Mouse (Mus musculus) limb, embryonic 12.5 days (tissue): Measurements from ENCODE around the gene Pds5a. TPM values are rescaled to one million over a fixed set of nuclear protein-coding genes. Genes with fewer than 3 reads are reported as not detected.

Source experiments
- ATAC-seq: fragments of 200-750 bp; cut with Nextera tagmentation; 2 replicates; pipeline ENCODE4 v1.8.0; 2017; ENCODE audit warnings: low read depth, moderate TSS enrichment; ENCODE audit not compliant: insufficient number of reproducible peaks, insufficient read depth, low FRiP score, low TSS enrichment
- H3K27ac ChIP-seq: fragments of 300-500 bp; sonication (generic); 2 replicates; pipeline ENCODE4 v1.5.1; 2016; ENCODE audit warnings: mild to moderate bottlenecking, moderate library complexity
- H3K27me3 ChIP-seq: fragments of 300-500 bp; sonication (generic); 2 replicates; pipeline ENCODE4 v1.6.1; 2016; ENCODE audit warnings: mild to moderate bottlenecking, moderate library complexity
- H3K36me3 ChIP-seq: fragments of 300-500 bp; sonication (generic); 2 replicates; pipeline ENCODE4 v1.6.1; 2016; ENCODE audit warnings: mild to moderate bottlenecking, moderate library complexity
- H3K4me1 ChIP-seq: fragments of 300-500 bp; sonication (generic); replicated peaks from 2 replicates; pipeline ENCODE4 v1.6.1; 2016
- H3K4me2 ChIP-seq: fragments of 300-500 bp; sonication (generic); 2 replicates; pipeline ENCODE4 v1.6.1; 2016; ENCODE audit warnings: mild to moderate bottlenecking, moderate library complexity
- H3K4me3 ChIP-seq: fragments of 300-500 bp; sonication (generic); replicated peaks from 2 replicates; pipeline ENCODE4 v1.5.1; 2016; ENCODE audit warnings: mild to moderate bottlenecking
- H3K9ac ChIP-seq: fragments of 300-500 bp; sonication (generic); replicated peaks from 2 replicates; pipeline ENCODE4 v1.6.1; 2016; ENCODE audit warnings: mild to moderate bottlenecking, moderate library complexity
- H3K9me3 ChIP-seq: fragments of 300-500 bp; sonication (generic); 2 replicates; pipeline ENCODE4 v1.6.1; 2016; ENCODE audit warnings: mild to moderate bottlenecking, moderate library complexity
- WGBS: fragments of 180-500 bp; shearing (Covaris S2); methylation state at CpG from one replicate; pipeline ENCODE4 v1.1.7; 2016; 5-methylcytosine and 5-hydroxymethylcytosine counted together
- polyA plus RNA-seq: library from polyadenylated mRNA; unstranded; fragments of >200 nt; fragmentation: Nextera tagmentation; extraction: Ambion mirVana; gene quantifications from 2 replicates; pipeline ENCODE4 v1.2.1, GENCODE M21; 2016

Pds5a gene
- polyA plus RNA-seq, 1 experiment from 2014 or later: 120 TPM

GRCm38 (mm10) chr5:65561125-65561893 is 136.8 kb downstream of the Pds5a start:
- peaks cover 16% of the 10 kb centered on the region for H3K36me3 ChIP-seq
- no peak overlapping the region for H3K4me2 ChIP-seq
- H3K9ac ChIP-seq: no peak overlapping the region
- no peak overlapping the region for H3K27ac ChIP-seq
- ATAC-seq: 0 out of 2 replicates have a peak, but pooled peaks have one; percentile 42
- peaks cover 8% of the 10 kb centered on the region; the same call in 1 of the 2 replicates for H3K4me1 ChIP-seq
- no peak overlapping the region for H3K4me3 ChIP-seq
- 38% methylated on average over 20 of the region's 20 CpGs for WGBS
- no peaks in the 10 kb centered on the region for H3K9me3 ChIP-seq
- H3K27me3 ChIP-seq: no peaks in the 10 kb centered on the region

GRCm38 (mm10) chr5:65557109-65557508 is 141.0 kb downstream of the Pds5a start:
- Histone ChIP-seq H3K4me2 (no peak overlapping the region), H3K4me1 (peaks cover 8% of the 10 kb centered on the region; the same call in 1 of the 2 replicates), H3K36me3 (peaks cover 26% of the 10 kb centered on the region), H3K4me3 (no peak overlapping the region), H3K9ac (no peak overlapping the region), H3K27me3 (no peaks in the 10 kb centered on the region), H3K27ac (no peak overlapping the region), H3K9me3 (no peaks in the 10 kb centered on the region)
- ATAC-seq: 0 out of 2 replicates have a peak, but pooled peaks have one; percentile 42

Other genes with a start within 250 kb of the Pds5a start
- not detected in 2 replicates for gene Gm43552, start 205.4 kb downstream of the Pds5a start, polyA plus RNA-seq
- 106 and 116 TPM in 2 replicates for gene Smim14, start 161.1 kb downstream of the Pds5a start, polyA plus RNA-seq
- 213 and 217 TPM in 2 replicates for gene Ube2k, start 161.0 kb downstream of the Pds5a start, polyA plus RNA-seq
- 45.5 and 46.1 TPM in 2 replicates for gene N4bp2, start 65.2 kb upstream of the Pds5a start, polyA plus RNA-seq
- 0.46 and 0.59 TPM in 2 replicates for gene Rhoh, start 162.9 kb upstream of the Pds5a start, polyA plus RNA-seq
- 0.40 and 0.49 TPM in 2 replicates for gene Chrna9, start 236.6 kb upstream of the Pds5a start, polyA plus RNA-seq